Mouse (Mus musculus): ENCODE measurements around the gene Twist1. TPM values are rescaled to one million over a fixed set of nuclear protein-coding genes. Genes with fewer than 3 reads are reported as not detected.

The Twist1 gene
- total RNA-seq (2023) = not detected in 4 replicates

GRCm38 (mm10) chr12:33957400-33958240, at the start of gene Twist1:
TSS of gene Twist1 (plus strand) at chr12:33957671.

GRCm38 (mm10) chr12:33928331-33929192, 28.9 kb upstream of the Twist1 start, which contains the start of gene Ferd3l:
TSS of gene Ferd3l (plus strand) at chr12:33928425.

Other genes starting within 250 kb of the Twist1 start
- not detected in 4 replicates for gene Ferd3l, start 29.2 kb upstream of the Twist1 start, total RNA-seq (2023)

Measured in B cell, adult 62 days (primary cell).